18 mouse cellular contexts compared by ENCODE assay signal in the genomic region with DNA sequence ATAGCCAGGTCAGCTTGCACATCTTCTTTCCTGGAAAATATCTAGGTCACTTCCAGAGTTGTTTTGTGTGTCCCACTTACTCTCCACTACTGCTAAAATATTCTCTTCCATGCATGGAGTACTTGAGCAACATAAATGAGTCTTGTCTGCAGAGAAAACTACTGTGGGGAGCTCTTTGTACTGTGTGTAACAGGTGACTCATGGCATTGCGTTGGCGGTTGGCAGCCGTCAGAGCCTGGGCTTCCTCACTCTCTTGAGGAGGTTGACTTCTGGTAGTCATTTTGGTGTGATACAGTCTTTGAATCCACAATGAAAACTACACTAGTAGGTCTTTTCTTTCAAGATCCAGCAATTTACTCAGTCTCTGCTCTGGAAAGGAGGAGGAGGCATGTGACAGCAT. TPM values are rescaled to one million over a fixed set of nuclear protein-coding genes. Genes with fewer than 3 reads are reported as not detected.
A peak's percentile ranks its signal among the peaks of the same experiment; 100 is the strongest.
DNase-seq lines count a peak whose midpoint lies in the region; ATAC-seq and TF ChIP-seq lines count a peak whose summit lies in the region.
"Had no signal": no experiment of that assay in that cellular context is flagged by ENCODE, and none has a peak within 500 bp of the region (broad histone marks: within the 10 kb centered on the region; RNA-seq: fewer than 3 reads in every experiment).

No protein-coding gene starts in this region.

- POLR2A ChIA-PET in Patski (lab: Charles Lee), result interaction anchor here (1.7 kb wide), 1 partner anchor 39 kb away, joined by 3 read pairs; no protein-coding TSS in a partner anchor

- ATAC-seq in Patski, result peak; percentile 27
- no peak for ATAC-seq in monocyte, adult 5-6 weeks (replicated peaks; ENCODE audit: insufficient number of reproducible peaks, low FRiP score, low TSS enrichment, poor library complexity, severe bottlenecking)
- ATAC-seq: CD4-positive, CD25-positive, alpha-beta regulatory T cell, adult 4 months; intestine, postnatal 0 days had no signal

- TF ChIP-seq CTCF in Patski (IDR thresholded peaks at IDR 0.05), result no peak

- in situ Hi-C loops in Patski (cut with MboI; ENCODE audit: low pct_unique_long_range_greater_than_20kb), result no loop called here

- CTCF ChIA-PET in Patski (lab: Charles Lee), result no interaction called here

- H3K27me3 ChIP-seq in Patski, result no peaks in the 10 kb centered on the region
- H3K27me3 ChIP-seq: lung, embryonic 15.5 days had no signal

- peak; percentile 40 for DNase-seq in left cerebral cortex, adult 11 months (ENCODE audit: low spot score)
- no peak for DNase-seq in left cerebral cortex, postnatal 10 days (ENCODE audit: extremely low spot score in 1 of 2, low spot score in 2 of 2)
- no peak for DNase-seq in Patski (ENCODE audit: low read depth, low spot score)
- peak; percentile 59 to 92 for DNase-seq in left cerebral cortex, postnatal 25 days (ENCODE audit: low spot score in 2 of 2)
- no peak for DNase-seq in adrenal gland, adult 2 months
- DNase-seq in spleen, adult 12 weeks (ENCODE audit: low spot score), result no peak
- DNase-seq: adrenal gland, postnatal 10 days; cerebellum, adult 18-20 months; gastrocnemius, postnatal 36 days; heart, postnatal 14 days; liver, embryonic 13.5 days; thymus, postnatal 4 days had no signal

- intact Hi-C loops in left cerebral cortex, postnatal 10 days (cut with DNase I), result no loop called here
- intact Hi-C loops in left cerebral cortex, postnatal 25 days (cut with DNase I), result no loop called here

RNA-seq across cellular contexts. Expression of gene Gng4, which starts 8.1 kb away (rescaled TPM):
- 100 to 1,000 TPM; 143 to 150 TPM for total RNA-seq in left cerebral cortex, postnatal 10 days (2021)
- not detected for polyA plus RNA-seq in Patski (2021)
- 10 to 100 TPM; 48.5 to 49.8 TPM for total RNA-seq in left cerebral cortex, postnatal 25 days (2021)
- total RNA-seq in adrenal gland, adult 2 months (2021), result 10 to 100 TPM; 14.7 to 16.2 TPM
- polyA plus RNA-seq in adrenal gland, adult 2 months (2012; rRNA removed), result 15.6 and 27.6 TPM in 2 replicates
- not detected in 3 replicates for total RNA-seq in monocyte, adult 5-6 weeks (2017)
- polyA plus RNA-seq: erythroblast, embryonic 14.5 days; G1E had no signal

Comparison
In these comparisons a context has a peak if more than half of its experiments do, and no peak if none do; other contexts are left out.
1. DNase-seq: peak in left cerebral cortex, adult 11 months (single experiment) and left cerebral cortex, postnatal 25 days (2 of 2); none in left cerebral cortex, postnatal 10 days (0 of 2), Patski (single experiment), adrenal gland, adult 2 months (single experiment) and spleen, adult 12 weeks (single experiment).
2. RNA of gene Gng4, which starts 8.1 kb away (total RNA-seq): 143 to 150 TPM in left cerebral cortex, postnatal 10 days, 48.5 to 49.8 TPM in left cerebral cortex, postnatal 25 days and 14.7 to 16.2 TPM in adrenal gland, adult 2 months; not detected in monocyte, adult 5-6 weeks; every median in the first group is over 10 times any median in the second.